Mouse (Mus musculus): Measurements from ENCODE around the gene Mical3. TPM values are rescaled to one million over a fixed set of nuclear protein-coding genes. Genes with fewer than 3 reads are reported as not detected.

The Mical3 gene
- total RNA-seq (2022), result 10 to 100 TPM; 55.7 to 68.0 (median 57.4) TPM

GRCm38 (mm10) chr6:121130773-121131172, at the start of gene Mical3:
Gene Mical3 (minus strand): TSS chr6:121130999.
- no peak for DNase-seq (ENCODE audit: low spot score in 2 of 2)

- DNase-seq (ENCODE audit: low spot score in 2 of 2), result no peak
Measured at GRCm38 (mm10) chr6:121179846-121180245, 49.0 kb upstream of the Mical3 start.

GRCm38 (mm10) chr6:121178700-121179358, 48.0 kb upstream of the Mical3 start:
- no peak for DNase-seq (ENCODE audit: low spot score in 2 of 2)

- DNase-seq (ENCODE audit: low spot score in 2 of 2), result no peak
Measured at GRCm38 (mm10) chr6:121177118-121177708, 46.4 kb upstream of the Mical3 start.

GRCm38 (mm10) chr6:121176731-121177098, 45.9 kb upstream of the Mical3 start:
- DNase-seq (ENCODE audit: low spot score in 2 of 2), result no peak

GRCm38 (mm10) chr6:121176011-121176730, 45.4 kb upstream of the Mical3 start:
- DNase-seq (ENCODE audit: low spot score in 2 of 2), result no peak

GRCm38 (mm10) chr6:121174761-121175160, 44.0 kb upstream of the Mical3 start:
- DNase-seq (ENCODE audit: low spot score in 2 of 2), result no peak

- no peak for DNase-seq (ENCODE audit: low spot score in 2 of 2)
Measured at GRCm38 (mm10) chr6:121173471-121173870, 42.7 kb upstream of the Mical3 start.

- peak; percentile 43 to 77 for DNase-seq (ENCODE audit: low spot score in 2 of 2)
Measured at GRCm38 (mm10) chr6:121171102-121171501, 40.3 kb upstream of the Mical3 start.

GRCm38 (mm10) chr6:121167381-121167975, 36.7 kb upstream of the Mical3 start:
- no peak for DNase-seq (ENCODE audit: low spot score in 2 of 2)

GRCm38 (mm10) chr6:121166098-121166552, 35.3 kb upstream of the Mical3 start:
- DNase-seq (ENCODE audit: low spot score in 2 of 2), result no peak

- no peak for DNase-seq (ENCODE audit: low spot score in 2 of 2)
Measured at GRCm38 (mm10) chr6:121162616-121163015, 31.8 kb upstream of the Mical3 start.

- DNase-seq (ENCODE audit: low spot score in 2 of 2), result no peak
Measured at GRCm38 (mm10) chr6:121160126-121160525, 29.3 kb upstream of the Mical3 start.

GRCm38 (mm10) chr6:121159616-121160015, 28.8 kb upstream of the Mical3 start:
- no peak for DNase-seq (ENCODE audit: low spot score in 2 of 2)

- no peak for DNase-seq (ENCODE audit: low spot score in 2 of 2)
Measured at GRCm38 (mm10) chr6:121156030-121156429, 25.2 kb upstream of the Mical3 start.

GRCm38 (mm10) chr6:121154451-121155300, 23.9 kb upstream of the Mical3 start:
- DNase-seq (ENCODE audit: low spot score in 2 of 2), result no peak

- no peak for DNase-seq (ENCODE audit: low spot score in 2 of 2)
Measured at GRCm38 (mm10) chr6:121153177-121153576, 22.4 kb upstream of the Mical3 start.

- DNase-seq (ENCODE audit: low spot score in 2 of 2), result peak; percentile 55 to 58
Measured at GRCm38 (mm10) chr6:121151732-121152131, 20.9 kb upstream of the Mical3 start.

GRCm38 (mm10) chr6:121150126-121150525, 19.3 kb upstream of the Mical3 start:
- DNase-seq (ENCODE audit: low spot score in 2 of 2), result no peak

GRCm38 (mm10) chr6:121149420-121149819, 18.6 kb upstream of the Mical3 start:
- no peak for DNase-seq (ENCODE audit: low spot score in 2 of 2)

GRCm38 (mm10) chr6:121148360-121148759, 17.6 kb upstream of the Mical3 start:
- DNase-seq (ENCODE audit: low spot score in 2 of 2), result no peak
